Comparison of ENCODE assay signal across 11 mouse cellular contexts in the genomic region with DNA sequence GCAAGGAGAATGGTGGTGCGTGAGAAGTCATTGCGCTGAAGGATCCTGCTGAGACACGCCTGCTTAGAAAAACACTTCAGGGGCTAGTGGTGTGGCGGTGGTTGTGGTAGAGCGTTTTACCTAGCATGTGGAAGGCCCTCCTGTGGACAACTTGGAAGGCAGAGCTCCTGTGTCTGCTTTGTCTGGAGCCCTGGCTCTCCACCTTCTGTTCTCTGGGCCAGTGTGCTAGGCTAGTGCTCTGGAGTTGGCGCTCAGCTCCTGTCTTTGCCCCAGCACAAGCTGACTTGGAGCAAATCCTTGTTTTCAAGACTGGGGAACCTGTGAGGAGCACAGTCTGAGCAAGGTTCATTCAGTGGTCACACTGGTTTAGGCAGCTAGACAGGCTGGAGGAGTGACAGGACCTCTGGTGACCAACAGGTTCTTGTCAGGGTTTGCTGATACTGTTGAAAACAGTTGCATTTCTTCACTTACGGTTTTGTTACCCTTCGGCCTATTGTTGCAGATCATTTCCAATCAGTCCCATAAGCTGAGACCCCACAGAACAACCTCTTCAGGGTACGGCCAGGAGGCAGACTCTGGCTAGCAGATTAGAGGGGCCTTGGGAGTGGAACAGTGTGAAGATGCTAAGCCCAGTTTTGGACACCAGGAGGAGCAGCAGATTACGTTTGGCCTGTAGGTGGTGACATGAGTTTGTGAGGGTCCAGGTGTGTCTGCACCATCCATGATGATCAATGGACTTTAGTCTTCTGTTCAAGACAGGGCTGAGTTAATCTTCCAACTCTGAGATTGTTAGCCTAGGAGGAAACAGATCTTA. TPM values are rescaled to one million over a fixed set of nuclear protein-coding genes. Genes with fewer than 3 reads are reported as not detected.
DNase-seq lines count a peak whose midpoint lies in the region; ATAC-seq and TF ChIP-seq lines count a peak whose summit lies in the region.
"Had no signal": no experiment of that assay in that cellular context is flagged by ENCODE, and none has a peak within 500 bp of the region (broad histone marks: within the 10 kb centered on the region; RNA-seq: fewer than 3 reads in every experiment).

No protein-coding gene starts in this region.

- peak; percentile 27 for TF ChIP-seq CTCF in left cerebral cortex, adult 2 months (IDR thresholded peaks at IDR 0.05)
- peak in 2 of 3 experiments; percentile 27 to 61; a peak in 3 of 6 replicates for TF ChIP-seq CTCF in MEL (IDR thresholded peaks at IDR 0.05 in 2 of 3, conservative IDR thresholded peaks at IDR 0.05 in 1 of 3; ENCODE audit: control insufficient read depth in 1 of 3, insufficient read depth in 1 of 3, low read depth in 2 of 3, low read length in 3 of 3, poor library complexity in 1 of 3, severe bottlenecking in 1 of 3)
- peak; percentile 41; the same call in 1 of the 2 replicates for TF ChIP-seq CTCF in cerebellum, adult 2 months (IDR thresholded peaks at IDR 0.05; ENCODE audit: borderline replicate concordance, insufficient read depth, low read depth, low read length)

- no peak overlapping the region for H3K27ac ChIP-seq in left cerebral cortex, adult 2 months
- no peak overlapping the region for H3K27ac ChIP-seq in MEL (ENCODE audit: control insufficient read depth, low read depth, low read length)
- H3K27ac ChIP-seq in cerebellum, adult 2 months (ENCODE audit: insufficient read depth, low read length) = no peak overlapping the region
- H3K27ac ChIP-seq in liver, embryonic 11.5 days (ENCODE audit: low read depth, low read length) = no peak overlapping the region
- H3K27ac ChIP-seq in forebrain, embryonic 14.5 days (ENCODE audit: low read depth, low read length) = no peak overlapping the region
- H3K27ac ChIP-seq: embryonic facial prominence, embryonic 12.5 days; limb, embryonic 12.5 days had no signal

- no peaks in the 10 kb centered on the region for H3K9me3 ChIP-seq in MEL (replicated peaks; ENCODE audit: insufficient read depth, low read length)
- no peaks in the 10 kb centered on the region for H3K9me3 ChIP-seq in liver, embryonic 11.5 days (ENCODE audit: control insufficient read depth, low read length)
- no peaks in the 10 kb centered on the region for H3K9me3 ChIP-seq in forebrain, embryonic 14.5 days (replicated peaks; ENCODE audit: control insufficient read depth, low read length)
- H3K9me3 ChIP-seq: embryonic facial prominence, embryonic 12.5 days; limb, embryonic 12.5 days had no signal

- H3K36me3 ChIP-seq in MEL (ENCODE audit: control insufficient read depth in 1 of 2, insufficient read depth in 2 of 2, low read length in 2 of 2) = peaks cover 6 to 14% of the 10 kb centered on the region in 2 experiments
- H3K36me3 ChIP-seq in liver, embryonic 11.5 days (ENCODE audit: control insufficient read depth, insufficient read depth, low read length) = peaks cover 17% of the 10 kb centered on the region; the same call in 1 of the 2 replicates
- peaks cover 10% of the 10 kb centered on the region for H3K36me3 ChIP-seq in forebrain, embryonic 14.5 days (ENCODE audit: control insufficient read depth, insufficient read depth, low read length)

- WGBS in cerebellum, adult 2 months = 48% methylated on average over 10 of the region's 10 CpGs
- 90% methylated on average over 10 of the region's 10 CpGs for WGBS in liver, embryonic 11.5 days
- WGBS in forebrain, embryonic 14.5 days = 92% methylated on average over 10 of the region's 10 CpGs

- intact Hi-C loops in left cerebral cortex, adult 2 months (cut with DNase I) = no loop called here

- no peak for DNase-seq in left cerebral cortex, adult 2 months (ENCODE audit: extremely low spot score in 1 of 2, low spot score in 2 of 2)
- DNase-seq in left cerebral cortex, adult 9 months (ENCODE audit: low spot score in 2 of 2) = no peak
- DNase-seq in MEL (ENCODE audit: low read depth, low spot score) = peak; percentile 25
- peak; percentile 55 to 72 for DNase-seq in cerebellum, adult 2 months
- no peak for DNase-seq in liver, embryonic 11.5 days (ENCODE audit: low spot score)
- no peak for DNase-seq in ovary, postnatal 10 days (ENCODE audit: low spot score)
- DNase-seq in T-cell, adult 2 months (ENCODE audit: low spot score) = no peak
- DNase-seq in forebrain, embryonic 14.5 days (ENCODE audit: low spot score) = no peak

- TF ChIP-seq POLR2A in MEL (IDR thresholded peaks at IDR 0.05; ENCODE audit: control insufficient read depth in 1 of 2, insufficient read depth in 1 of 2, low read depth in 1 of 2, low read length in 2 of 2, poor library complexity in 1 of 2) = no peak
- no peak for TF ChIP-seq POLR2A in cerebellum, adult 2 months (IDR thresholded peaks at IDR 0.05; ENCODE audit: borderline replicate concordance, insufficient read depth, low read length)

- peak; percentile 60; the same call in 1 of the 2 replicates for ATAC-seq in liver, embryonic 11.5 days (replicated peaks; ENCODE audit: low FRiP score)
- no peak for ATAC-seq in forebrain, embryonic 14.5 days
- ATAC-seq: Patski had no signal

- TF ChIP-seq EP300 in MEL (IDR thresholded peaks at IDR 0.05; ENCODE audit: low read depth in 1 of 2, low read length in 2 of 2) = no peak

- H3K9ac ChIP-seq in MEL (ENCODE audit: control insufficient read depth, low read depth, low read length, poor library complexity, severe bottlenecking) = no peak overlapping the region
- no peak overlapping the region for H3K9ac ChIP-seq in liver, embryonic 11.5 days (ENCODE audit: low read depth, low read length)
- H3K9ac ChIP-seq in forebrain, embryonic 14.5 days (ENCODE audit: low read length) = no peak overlapping the region
- H3K9ac ChIP-seq: embryonic facial prominence, embryonic 12.5 days; limb, embryonic 12.5 days had no signal

- no peak overlapping the region for H3K4me2 ChIP-seq in liver, embryonic 11.5 days
- H3K4me2 ChIP-seq in forebrain, embryonic 14.5 days (ENCODE audit: low read length) = no peak overlapping the region
- H3K4me2 ChIP-seq: embryonic facial prominence, embryonic 12.5 days; limb, embryonic 12.5 days had no signal

- peaks cover 82% of the 10 kb centered on the region for H3K79me2 ChIP-seq in MEL (ENCODE audit: control insufficient read depth, insufficient read depth, low read length, poor library complexity)

- H3K27me3 ChIP-seq in MEL (ENCODE audit: control insufficient read depth in 1 of 2, insufficient read depth in 2 of 2, low read length in 2 of 2) = no peaks in the 10 kb centered on the region
- H3K27me3 ChIP-seq in cerebellum, adult 2 months (ENCODE audit: control insufficient read depth, insufficient read depth, low read length) = no peaks in the 10 kb centered on the region
- no peaks in the 10 kb centered on the region for H3K27me3 ChIP-seq in liver, embryonic 11.5 days (replicated peaks; ENCODE audit: control insufficient read depth, insufficient read depth, low read length)
- H3K27me3 ChIP-seq in forebrain, embryonic 14.5 days (replicated peaks; ENCODE audit: control insufficient read depth, insufficient read depth, low read length) = no peaks in the 10 kb centered on the region
- H3K27me3 ChIP-seq: embryonic facial prominence, embryonic 12.5 days; limb, embryonic 12.5 days; Patski had no signal

- H3K4me3 ChIP-seq in left cerebral cortex, adult 2 months = no peak overlapping the region
- H3K4me3 ChIP-seq in MEL (ENCODE audit: control insufficient read depth in 1 of 2, insufficient read depth in 1 of 2, low read depth in 2 of 2, low read length in 2 of 2) = no peak overlapping the region
- no peak overlapping the region for H3K4me3 ChIP-seq in cerebellum, adult 2 months (replicated peaks; ENCODE audit: insufficient read depth, low read depth, low read length)
- H3K4me3 ChIP-seq in liver, embryonic 11.5 days (ENCODE audit: low read depth, low read length) = no peak overlapping the region
- H3K4me3 ChIP-seq in forebrain, embryonic 14.5 days (ENCODE audit: low read depth, low read length) = no peak overlapping the region
- H3K4me3 ChIP-seq: embryonic facial prominence, embryonic 12.5 days; limb, embryonic 12.5 days had no signal

- 0 out of 4 replicates have a peak, but pooled peaks cover 0 to 3% of the 10 kb centered on the region in 2 experiments for H3K4me1 ChIP-seq in MEL (ENCODE audit: control insufficient read depth in 1 of 2, insufficient read depth in 2 of 2, low read length in 2 of 2)
- H3K4me1 ChIP-seq in cerebellum, adult 2 months (ENCODE audit: control insufficient read depth, insufficient read depth, low read length) = peaks cover 19% of the 10 kb centered on the region
- peaks cover 19% of the 10 kb centered on the region for H3K4me1 ChIP-seq in liver, embryonic 11.5 days (replicated peaks; ENCODE audit: control insufficient read depth, insufficient read depth, low read length)
- no peaks in the 10 kb centered on the region for H3K4me1 ChIP-seq in forebrain, embryonic 14.5 days (ENCODE audit: control insufficient read depth, insufficient read depth, low read length)

- TF ChIP-seq RAD21 in MEL (IDR thresholded peaks at IDR 0.05; ENCODE audit: low read depth, low read length) = peak; percentile 5; the same call in 1 of the 2 replicates

RNA-seq across cellular contexts. Expression of a gene that starts 8.6 kb away (rescaled TPM):
- 100 to 1,000 TPM; 135 to 147 TPM for total RNA-seq in left cerebral cortex, adult 2 months (2021)
- 71.1 and 71.3 TPM in 2 replicates for total RNA-seq in MEL (2012; rRNA removed)
- 10 to 100 TPM in 1 of 2 experiments, not detected in 1; 79.0 TPM for polyA plus RNA-seq in MEL (2012; ENCODE audit: insufficient read depth in 1 of 2, insufficient read length in 2 of 2, low read depth in 1 of 2, low replicate concordance in 2 of 2, missing spikeins in 1 of 2)
- 65.3 and 70.8 TPM in 2 replicates for polyA plus RNA-seq in cerebellum, adult 2 months (2012; rRNA removed)
- 46.0 and 50.4 TPM in 2 replicates for polyA plus RNA-seq in liver, embryonic 11.5 days (2014; fragmentation: Nextera tagmentation; extraction: Ambion mirVana)
- polyA plus RNA-seq in forebrain, embryonic 14.5 days (2014; fragmentation: Nextera tagmentation; extraction: Ambion mirVana) = 44.4 and 49.0 TPM in 2 replicates

RNA-seq across cellular contexts. Expression of a gene that starts 43.0 kb away (rescaled TPM):
- 10 to 100 TPM; 44.8 to 48.9 TPM for total RNA-seq in left cerebral cortex, adult 2 months (2021)
- 108 and 117 TPM in 2 replicates for total RNA-seq in MEL (2012; rRNA removed)
- polyA plus RNA-seq in MEL (2012; ENCODE audit: insufficient read depth in 1 of 2, insufficient read length in 2 of 2, low read depth in 1 of 2, low replicate concordance in 2 of 2, missing spikeins in 1 of 2) = 100 to 1,000 TPM in 1 of 2 experiments, not detected in 1; 180 TPM
- polyA plus RNA-seq in cerebellum, adult 2 months (2012; rRNA removed) = 106 and 114 TPM in 2 replicates
- 208 and 209 TPM in 2 replicates for polyA plus RNA-seq in liver, embryonic 11.5 days (2014; fragmentation: Nextera tagmentation; extraction: Ambion mirVana)
- 114 and 125 TPM in 2 replicates for polyA plus RNA-seq in forebrain, embryonic 14.5 days (2014; fragmentation: Nextera tagmentation; extraction: Ambion mirVana)

RNA-seq across cellular contexts. Expression of a gene that starts 59.1 kb away (rescaled TPM):
- total RNA-seq in left cerebral cortex, adult 2 months (2021) = 1 to 10 TPM; 7.4 to 8.2 TPM
- 17.0 and 20.1 TPM in 2 replicates for total RNA-seq in MEL (2012; rRNA removed)
- 10 to 100 TPM in 1 of 2 experiments, not detected in 1; 35.4 TPM for polyA plus RNA-seq in MEL (2012; ENCODE audit: insufficient read depth in 1 of 2, insufficient read length in 2 of 2, low read depth in 1 of 2, low replicate concordance in 2 of 2, missing spikeins in 1 of 2)
- 7.0 and 7.9 TPM in 2 replicates for polyA plus RNA-seq in cerebellum, adult 2 months (2012; rRNA removed)
- polyA plus RNA-seq in liver, embryonic 11.5 days (2014; fragmentation: Nextera tagmentation; extraction: Ambion mirVana) = 17.1 and 17.6 TPM in 2 replicates
- polyA plus RNA-seq in forebrain, embryonic 14.5 days (2014; fragmentation: Nextera tagmentation; extraction: Ambion mirVana) = 2.5 and 2.6 TPM in 2 replicates

RNA-seq across cellular contexts. Expression of a gene that starts 59.3 kb away (rescaled TPM):
- total RNA-seq in left cerebral cortex, adult 2 months (2021) = 100 to 1,000 TPM; 767 to 781 TPM
- not detected in 2 replicates for total RNA-seq in MEL (2012; rRNA removed)
- polyA plus RNA-seq in MEL (2012; ENCODE audit: insufficient read depth in 1 of 2, insufficient read length in 2 of 2, low read depth in 1 of 2, low replicate concordance in 2 of 2, missing spikeins in 1 of 2) = not detected
- 507 and 509 TPM in 2 replicates for polyA plus RNA-seq in cerebellum, adult 2 months (2012; rRNA removed)
- polyA plus RNA-seq in liver, embryonic 11.5 days (2014; fragmentation: Nextera tagmentation; extraction: Ambion mirVana) = 5.3 and 6.9 TPM in 2 replicates
- 93.8 and 128 TPM in 2 replicates for polyA plus RNA-seq in forebrain, embryonic 14.5 days (2014; fragmentation: Nextera tagmentation; extraction: Ambion mirVana)

Comparison
In these comparisons a context has a peak if more than half of its experiments do, and no peak if none do; other contexts are left out.
1. DNase-seq: peak in MEL (single experiment) and cerebellum, adult 2 months (2 of 2); none in left cerebral cortex, adult 2 months (0 of 2), left cerebral cortex, adult 9 months (0 of 2), liver, embryonic 11.5 days (single experiment), ovary, postnatal 10 days (single experiment), T-cell, adult 2 months (single experiment) and forebrain, embryonic 14.5 days (single experiment).
2. Peak in every context shown above with its lines, with median percentiles within 50 percentile points of each other: CTCF ChIP-seq.